Mouse (Mus musculus) gastrocnemius, postnatal 4 days (tissue): ENCODE measurements around the gene Mrgprb1. TPM values are rescaled to one million over a fixed set of nuclear protein-coding genes. Genes with fewer than 3 reads are reported as not detected.
"Not testable (repeated sequence)": the region's sequence is repeated elsewhere in the genome, so short reads cannot be mapped to it uniquely, and the experiment has no call there.

ENCODE experiments used
- DNase-seq, 2 experiments: peaks; one replicate each; pipeline ENCODE4 v3.0.0; 2021 to 2022; ENCODE audit warnings: low spot score in 2 of 2, mixed read lengths in 2 of 2
- long read RNA-seq, 2 experiments: library from polyadenylated mRNA; stranded (forward); transcript quantifications; one replicate each; pipeline ENCODE4 v2.0.0; 2021
- total RNA-seq, 2 experiments: library from RNA; stranded (reverse); gene quantifications; 2 replicates each; pipeline ENCODE4 v1.2.3; 2021

Gene Mrgprb1
- total RNA-seq: 1 to 10 TPM; 2.3 to 2.7 TPM
- long read RNA-seq, experiment 1, full-length matches to known transcripts: 2 of 2 reads
- long read RNA-seq, experiment 1, partial matches to known transcripts: 0 of 2 reads
- long read RNA-seq, experiment 1, other reads (novel, unspliced or antisense): 0 of 2 reads
- long read RNA-seq, experiment 2, full-length matches to known transcripts: 2 of 2 reads
- long read RNA-seq, experiment 2, partial matches to known transcripts: 0 of 2 reads
- long read RNA-seq, experiment 2, other reads (novel, unspliced or antisense): 0 of 2 reads

- DNase-seq: no peak
Measured at GRCm38 (mm10) chr7:48456242-48456641, at the start of gene Mrgprb1. Gene Mrgprb1, minus strand, starts transcription at chr7:48456342.

- no peak for DNase-seq
Measured at GRCm38 (mm10) chr7:48499221-48499620, 43.1 kb upstream of the Mrgprb1 start, which contains the start of gene Mrgprx2. Gene Mrgprx2, minus strand, starts transcription at chr7:48499321.

- no peak for DNase-seq
Measured at GRCm38 (mm10) chr7:48436581-48436980, 19.6 kb downstream of the Mrgprb1 start.

GRCm38 (mm10) chr7:48435936-48436335, 20.2 kb downstream of the Mrgprb1 start:
- DNase-seq: not testable (repeated sequence)

Other genes starting within 250 kb of the Mrgprb1 start
- under 1 TPM; 0.56 to 0.57 TPM for gene Mrgprb8, start 67.8 kb downstream of the Mrgprb1 start, total RNA-seq
- under 1 TPM; 0.66 to 0.70 TPM for gene Mrgprx2, start 43.0 kb upstream of the Mrgprb1 start, total RNA-seq
- 1 to 10 TPM; 2.3 TPM for gene Mrgprb2, start 101.7 kb upstream of the Mrgprb1 start, total RNA-seq
- not detected for gene Mrgprb3, start 187.5 kb upstream of the Mrgprb1 start, total RNA-seq